Mouse (Mus musculus) bone marrow macrophage, adult 2 months (primary cell): Measurements from ENCODE around the gene Pbx1. TPM values are rescaled to one million over a fixed set of nuclear protein-coding genes. Genes with fewer than 3 reads are reported as not detected.

Experiments used
- H3K27ac ChIP-seq: 2 replicates; pipeline ENCODE4 v1.5.1; 2012; ENCODE audit warnings: low read depth, low read length; ENCODE audit not compliant: insufficient read depth
- H3K4me1 ChIP-seq: 2 replicates; pipeline ENCODE4 v1.6.1; 2012; ENCODE audit warnings: low read length; ENCODE audit not compliant: control insufficient read depth, insufficient read depth
- H3K4me3 ChIP-seq: 2 replicates; pipeline ENCODE4 v1.5.1; 2012; ENCODE audit warnings: mild to moderate bottlenecking, low read length, moderate library complexity; ENCODE audit not compliant: insufficient read depth
- CTCF ChIP-seq: IDR thresholded peaks from 2 replicates; pipeline ENCODE4 v1.5.1; 2012; ENCODE audit warnings: low read depth, mild to moderate bottlenecking, low read length, moderate library complexity
- POLR2A ChIP-seq: IDR thresholded peaks from 2 replicates; pipeline ENCODE4 v1.6.1; 2012; ENCODE audit warnings: mild to moderate bottlenecking, low read depth, low read length, borderline replicate concordance
- polyA plus RNA-seq: library from polyadenylated mRNA; stranded (reverse); fragments of >200 nt; gene quantifications from 2 replicates; pipeline ENCODE4 v1.2.4, GENCODE M21; 2012; ENCODE audit not compliant: missing spikeins, insufficient read depth, insufficient read length

Pbx1 gene
- polyA plus RNA-seq, 1 experiment: 7.1 TPM

DNA sequence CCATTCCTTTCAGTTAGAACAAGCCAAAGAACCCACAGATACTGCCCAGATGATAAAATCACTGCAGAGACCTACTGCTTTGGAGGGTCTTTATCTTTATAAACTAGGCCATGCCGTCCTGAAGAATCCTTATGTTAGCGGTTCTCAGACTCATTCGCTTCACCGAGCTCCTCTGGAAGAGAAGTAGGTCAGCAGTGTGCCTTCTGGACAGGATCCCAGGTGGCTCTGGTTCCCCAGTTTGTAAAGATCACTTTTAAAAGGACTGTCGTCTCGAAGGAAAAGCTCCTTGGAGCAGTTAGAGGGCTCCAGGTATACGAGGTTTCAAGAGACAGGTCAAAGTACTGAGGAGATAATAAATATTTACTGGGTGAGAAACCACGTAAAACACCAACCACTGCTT, 23.1 kb upstream of the Pbx1 start:
- Histone ChIP-seq H3K27ac (no peak overlapping the region), H3K4me3 (no peak overlapping the region), H3K4me1 (no peaks in the 10 kb centered on the region)
- no peak for TF ChIP-seq CTCF
- no peak for TF ChIP-seq POLR2A

DNA sequence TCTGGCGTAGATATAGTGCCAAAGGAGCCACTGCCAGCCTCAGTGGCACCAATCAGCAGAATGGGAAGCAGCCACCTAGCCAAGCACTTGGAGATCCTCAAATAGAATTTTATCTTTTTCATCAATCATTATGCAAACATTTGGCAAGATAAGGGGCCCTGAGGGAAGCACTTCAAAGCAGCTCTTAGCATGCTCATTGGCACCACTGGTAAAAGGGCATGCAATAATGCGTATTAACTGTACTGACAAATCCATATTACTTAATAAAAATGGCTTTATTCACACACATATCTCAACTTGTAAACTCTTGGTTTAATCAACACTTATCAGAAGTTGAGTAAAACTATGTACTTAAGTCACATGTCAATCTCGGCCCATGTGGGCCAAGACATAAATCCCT, 1.6 kb upstream of the Pbx1 start:
- TF ChIP-seq POLR2A (no peak), CTCF (no peak)
- H3K27ac ChIP-seq: no peak overlapping the region
- no peak overlapping the region for H3K4me3 ChIP-seq
- H3K4me1 ChIP-seq: no peaks in the 10 kb centered on the region

DNA sequence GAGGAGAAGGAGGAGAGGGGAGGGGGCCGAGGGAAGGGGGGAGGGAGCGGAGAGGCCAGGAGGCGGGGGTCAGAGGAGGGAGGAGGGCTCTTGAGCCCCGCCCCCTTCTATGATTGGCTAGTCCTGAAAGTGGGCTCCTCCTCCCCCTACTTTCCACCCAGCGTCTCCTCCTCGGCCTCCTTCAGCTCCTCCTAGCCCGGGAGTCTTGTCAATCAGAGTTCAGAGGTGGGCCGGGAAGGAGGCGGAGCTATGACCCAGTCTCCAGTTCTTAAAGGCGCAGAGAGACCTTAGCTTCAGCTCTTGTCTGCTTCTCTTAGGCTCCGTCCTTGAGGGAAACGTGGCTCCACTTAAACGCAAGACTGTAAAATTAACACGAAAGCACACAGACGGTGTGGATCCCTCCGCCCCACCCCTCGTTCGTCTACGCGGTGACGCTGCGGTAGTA, 233 bp upstream of the Pbx1 start:
- H3K4me1 ChIP-seq: no peaks in the 10 kb centered on the region
- peak overlapping the region; percentile 65 for H3K4me3 ChIP-seq
- no peak for TF ChIP-seq CTCF
- TF ChIP-seq POLR2A: no peak
- H3K27ac ChIP-seq: no peak overlapping the region

DNA sequence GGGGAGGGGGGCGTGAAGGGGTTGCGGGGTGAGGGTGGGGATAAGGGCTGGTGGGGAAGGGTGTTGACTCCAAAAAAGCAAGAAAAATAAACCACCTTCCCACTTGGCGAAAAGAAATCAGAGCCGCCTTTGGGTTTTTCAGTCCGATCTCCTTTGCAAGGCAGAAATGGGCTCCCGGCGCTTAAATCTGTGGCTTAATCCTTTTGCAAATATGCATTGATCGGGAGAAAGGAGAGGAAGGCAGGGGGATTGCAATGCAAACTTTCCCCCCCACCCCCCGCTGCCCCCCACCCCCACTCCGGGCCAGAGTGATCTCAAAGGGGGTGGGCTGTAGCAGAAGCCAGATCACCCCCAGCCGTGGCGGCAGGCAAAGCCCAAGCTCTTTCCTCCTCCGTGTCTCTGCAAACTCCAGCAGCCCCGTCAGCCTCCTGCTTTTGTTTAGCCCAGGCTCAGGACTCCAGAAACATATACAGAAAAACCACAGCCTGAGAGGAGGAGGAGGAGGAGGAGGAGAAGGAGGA, 299 bp downstream of the Pbx1 start:
- TF ChIP-seq POLR2A (no peak), CTCF (no peak)
- Histone ChIP-seq H3K4me1 (no peaks in the 10 kb centered on the region), H3K4me3 (peak overlapping the region; percentile 65), H3K27ac (no peak overlapping the region)

DNA sequence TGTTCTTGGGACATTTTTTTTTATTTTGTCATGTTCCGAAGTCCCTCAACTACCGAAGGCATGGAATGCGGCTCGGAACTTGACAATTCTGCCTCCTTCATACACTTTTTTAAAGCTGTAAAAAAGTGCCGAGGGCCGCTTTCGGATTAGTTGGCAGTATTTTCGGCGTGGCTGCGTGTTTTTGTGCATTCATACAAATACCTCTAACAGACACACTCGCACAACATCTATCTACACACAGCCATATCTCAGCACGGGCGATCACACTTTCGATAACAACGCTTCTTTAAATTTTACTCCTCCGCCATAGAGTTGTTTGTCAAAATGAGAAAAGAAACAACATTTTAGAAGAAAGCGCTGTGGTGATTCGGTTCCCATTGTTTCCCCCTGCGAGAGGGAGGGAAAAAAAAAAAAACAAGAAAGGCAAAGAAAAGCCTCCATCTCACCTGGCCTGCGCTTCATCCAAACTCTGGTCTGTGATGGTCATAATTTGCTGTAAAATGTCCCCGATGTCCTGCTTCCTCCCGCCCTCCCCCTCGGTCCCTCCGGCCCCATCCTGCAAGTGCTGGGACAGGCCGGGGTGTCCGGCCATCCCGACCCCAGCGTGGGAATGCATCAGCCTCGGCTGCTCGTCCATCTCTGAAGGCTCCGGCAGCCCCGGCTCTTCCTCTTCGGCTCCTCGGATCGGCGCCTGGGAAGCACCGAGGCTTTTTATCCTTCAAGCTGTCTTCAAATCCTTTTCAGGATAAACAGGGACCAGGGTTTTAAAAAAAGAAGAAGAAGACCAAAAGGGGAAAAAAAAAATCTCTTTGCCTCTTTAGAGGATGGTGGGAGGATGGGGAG, 981 bp downstream of the Pbx1 start:
- H3K4me1 ChIP-seq: no peaks in the 10 kb centered on the region
- H3K4me3 ChIP-seq: peak overlapping the region; percentile 48
- H3K27ac ChIP-seq: no peak overlapping the region
- TF ChIP-seq POLR2A: no peak
- no peak for TF ChIP-seq CTCF

DNA sequence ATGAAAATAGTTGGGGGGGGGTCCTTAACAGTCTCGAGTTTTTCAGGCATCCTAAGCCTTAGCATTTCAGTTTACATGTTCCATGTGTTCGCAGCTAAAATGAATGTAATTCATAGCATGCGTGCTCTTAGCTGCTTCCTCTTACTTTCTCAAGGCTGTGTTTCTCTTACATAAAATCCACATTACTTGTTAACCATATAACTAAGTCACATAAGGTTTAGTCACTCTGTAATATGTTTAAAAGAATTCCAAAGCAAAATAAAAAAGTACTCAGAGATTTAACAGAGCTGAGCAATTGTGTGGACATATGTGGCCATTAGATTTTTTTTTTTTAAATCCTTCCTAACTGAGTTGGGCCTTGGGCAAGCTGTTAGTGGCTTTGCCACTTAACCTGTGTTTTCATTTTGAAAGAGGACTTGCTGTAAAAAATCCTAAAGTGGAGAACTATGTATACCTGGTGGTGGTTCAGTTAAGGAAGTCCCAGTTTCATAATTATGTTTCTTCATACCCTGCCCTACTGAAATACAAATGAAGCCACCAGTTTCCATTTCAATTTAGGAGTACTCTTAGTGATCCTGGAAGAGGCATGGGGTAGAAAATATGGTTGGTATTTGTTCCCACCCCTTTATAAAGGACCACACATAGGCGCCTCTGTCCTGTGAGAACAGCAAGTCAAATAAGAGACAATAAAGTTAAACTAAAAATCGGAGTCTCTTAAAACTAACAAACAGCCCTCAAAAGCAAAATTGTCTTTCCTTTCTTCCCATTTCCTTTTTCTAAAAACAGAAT, 2.0 kb downstream of the Pbx1 start:
- H3K27ac ChIP-seq: no peak overlapping the region
- no peaks in the 10 kb centered on the region for H3K4me1 ChIP-seq
- no peak for TF ChIP-seq POLR2A
- TF ChIP-seq CTCF: no peak
- no peak overlapping the region for H3K4me3 ChIP-seq

DNA sequence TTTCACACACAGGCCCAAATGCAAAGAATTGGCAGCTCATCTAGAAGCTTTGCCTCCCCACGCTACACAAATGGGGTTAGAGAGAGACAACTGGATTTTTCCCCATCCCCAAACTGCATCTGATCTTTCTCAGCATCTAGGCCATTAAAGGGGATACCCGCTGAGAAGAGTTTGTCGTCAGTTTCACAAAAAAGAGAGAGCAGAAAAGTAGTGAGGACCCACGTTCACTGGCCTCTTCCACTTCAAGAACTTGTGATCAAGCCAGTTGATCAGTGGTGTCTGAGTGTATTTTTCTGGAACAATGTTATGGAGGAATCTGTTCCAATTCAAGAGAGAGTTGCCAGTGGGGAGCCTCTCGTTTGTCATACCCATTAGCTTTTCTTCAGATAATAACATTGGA, 2.7 kb downstream of the Pbx1 start:
- H3K4me3 ChIP-seq: no peak overlapping the region
- no peak for TF ChIP-seq CTCF
- no peak for TF ChIP-seq POLR2A

DNA sequence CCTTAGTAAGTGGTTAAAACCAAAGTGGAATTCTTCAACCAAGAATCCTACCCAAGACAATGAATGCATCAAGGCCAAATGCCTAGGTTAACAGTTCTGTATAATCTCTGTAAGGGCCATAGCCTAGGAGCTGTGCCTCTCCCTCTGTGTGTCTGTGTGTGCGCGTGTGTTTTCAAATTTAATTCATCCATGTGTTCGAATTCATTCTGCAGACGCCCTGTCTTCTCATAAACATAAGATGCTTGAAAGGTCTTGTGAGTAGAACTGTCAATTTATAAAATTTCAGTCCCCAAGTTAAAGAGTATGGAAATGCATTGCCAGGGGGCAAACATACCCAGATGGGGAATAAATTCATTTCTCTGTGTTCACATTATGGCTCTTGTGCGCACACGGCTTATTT, 3.8 kb downstream of the Pbx1 start:
- TF ChIP-seq CTCF (no peak), POLR2A (no peak)
- no peaks in the 10 kb centered on the region for H3K4me1 ChIP-seq
- H3K4me3 ChIP-seq: no peak overlapping the region
- H3K27ac ChIP-seq: no peak overlapping the region

More for the DNA sequence above, 2.7 kb downstream of the Pbx1 start:
- no peaks in the 10 kb centered on the region for H3K4me1 ChIP-seq
- H3K27ac ChIP-seq: no peak overlapping the region

DNA sequence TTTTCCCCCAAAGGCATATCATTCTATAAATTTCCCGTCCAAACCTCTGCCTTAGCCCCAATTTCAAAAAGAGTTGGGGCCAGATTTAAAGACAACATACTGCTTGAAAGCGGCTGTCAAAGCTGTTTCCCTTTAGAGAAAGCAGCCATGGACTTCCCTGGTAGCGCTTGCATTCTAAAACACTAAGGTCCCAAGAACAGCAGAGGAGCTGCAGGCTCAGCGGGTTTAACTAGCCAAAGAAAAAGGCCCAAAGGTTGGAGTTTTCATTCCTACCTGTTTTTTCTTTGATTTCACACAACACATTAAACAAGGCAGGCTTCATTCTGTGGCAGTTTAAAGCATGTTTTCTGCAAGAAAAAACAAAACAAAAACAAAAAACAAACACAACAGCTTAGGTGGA, 4.5 kb downstream of the Pbx1 start:
- Histone ChIP-seq H3K4me3 (no peak overlapping the region), H3K27ac (no peak overlapping the region), H3K4me1 (no peaks in the 10 kb centered on the region)
- no peak for TF ChIP-seq CTCF

DNA sequence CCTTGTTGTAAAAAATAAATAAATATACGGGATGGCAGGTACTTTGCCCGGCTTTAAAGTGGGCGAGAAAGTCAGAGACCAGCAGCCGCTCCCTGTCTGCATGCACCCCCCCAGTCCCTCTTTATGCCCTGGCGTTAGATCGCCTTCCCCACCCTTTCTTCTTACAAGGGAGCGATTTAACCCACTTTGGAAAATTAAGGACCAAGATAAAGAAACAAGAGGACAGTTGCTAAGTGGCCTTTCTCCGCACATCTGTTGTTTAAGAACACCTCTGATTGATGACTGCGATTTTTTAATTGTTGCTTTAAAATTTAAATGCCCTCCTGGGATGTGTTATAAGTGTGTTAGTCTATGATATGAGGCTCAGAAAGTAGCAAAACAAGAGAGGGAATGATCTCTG, 5.2 kb downstream of the Pbx1 start:
- TF ChIP-seq POLR2A (no peak), CTCF (no peak)
- no peaks in the 10 kb centered on the region for H3K4me1 ChIP-seq
- H3K27ac ChIP-seq: no peak overlapping the region
- H3K4me3 ChIP-seq: no peak overlapping the region
